Mouse (Mus musculus): ENCODE data around the gene Lef1.

Lef1 gene

GRCm38 (mm10) chr3:131108094-131108653, 2.1 kb upstream of the Lef1 start:
- DNase-seq: no peak

GRCm38 (mm10) chr3:131109066-131109685, 1.1 kb upstream of the Lef1 start:
- no peak for DNase-seq

- no peak for DNase-seq
Measured at GRCm38 (mm10) chr3:131109686-131110070, 593 bp upstream of the Lef1 start.

- DNase-seq: no peak
Measured at GRCm38 (mm10) chr3:131111151-131111850, 1.0 kb downstream of the Lef1 start.

GRCm38 (mm10) chr3:131111851-131112572, 1.7 kb downstream of the Lef1 start:
- no peak for DNase-seq

GRCm38 (mm10) chr3:131112573-131112955, 2.3 kb downstream of the Lef1 start:
- no peak for DNase-seq

- no peak for DNase-seq
Measured at GRCm38 (mm10) chr3:131113029-131113428, 2.8 kb downstream of the Lef1 start.

- DNase-seq: no peak
Measured at GRCm38 (mm10) chr3:131116116-131116515, 5.8 kb downstream of the Lef1 start.

GRCm38 (mm10) chr3:131117352-131117751, 7.1 kb downstream of the Lef1 start:
- no peak for DNase-seq

- no peak for DNase-seq
Measured at GRCm38 (mm10) chr3:131117883-131118282, 7.6 kb downstream of the Lef1 start.

- DNase-seq: no peak
Measured at GRCm38 (mm10) chr3:131119435-131119834, 9.2 kb downstream of the Lef1 start.

- DNase-seq: no peak
Measured at GRCm38 (mm10) chr3:131123501-131123900, 13.2 kb downstream of the Lef1 start.

GRCm38 (mm10) chr3:131125873-131126272, 15.6 kb downstream of the Lef1 start:
- DNase-seq: no peak

- no peak for DNase-seq
Measured at GRCm38 (mm10) chr3:131126438-131126837, 16.2 kb downstream of the Lef1 start.

GRCm38 (mm10) chr3:131134003-131134402, 23.7 kb downstream of the Lef1 start:
- DNase-seq: no peak

- no peak for DNase-seq
Measured at GRCm38 (mm10) chr3:131135434-131135833, 25.2 kb downstream of the Lef1 start.

GRCm38 (mm10) chr3:131136455-131136854, 26.2 kb downstream of the Lef1 start:
- no peak for DNase-seq

- DNase-seq: no peak
Measured at GRCm38 (mm10) chr3:131137119-131137781, 27.0 kb downstream of the Lef1 start.

- no peak for DNase-seq
Measured at GRCm38 (mm10) chr3:131138224-131138623, 28.0 kb downstream of the Lef1 start.

- no peak for DNase-seq
Measured at GRCm38 (mm10) chr3:131138797-131139196, 28.5 kb downstream of the Lef1 start.

GRCm38 (mm10) chr3:131139345-131140090, 29.2 kb downstream of the Lef1 start:
- DNase-seq: no peak

GRCm38 (mm10) chr3:131140091-131140462, 29.8 kb downstream of the Lef1 start:
- DNase-seq: no peak

GRCm38 (mm10) chr3:131141546-131141945, 31.3 kb downstream of the Lef1 start:
- no peak for DNase-seq
